Mouse (Mus musculus) heart, embryonic 15.5 days (tissue): Measurements from ENCODE around the gene Gm45837. TPM values are rescaled to one million over a fixed set of nuclear protein-coding genes. Genes with fewer than 3 reads are reported as not detected.

Experiments used
- ATAC-seq: fragments of 200-750 bp; cut with Nextera tagmentation; replicated peaks from 2 replicates; pipeline ENCODE4 v1.8.0; 2017; ENCODE audit warnings: low read depth, moderate TSS enrichment; ENCODE audit not compliant: insufficient number of reproducible peaks, insufficient read depth, low FRiP score
- H3K27ac ChIP-seq: fragments of 300-500 bp; sonication (generic); 2 replicates; pipeline ENCODE4 v1.5.1; 2015; ENCODE audit warnings: mild to moderate bottlenecking, inconsistent platforms
- H3K27me3 ChIP-seq: fragments of 300-500 bp; sonication (generic); 2 replicates; pipeline ENCODE4 v1.6.1; 2015; ENCODE audit warnings: inconsistent platforms
- H3K36me3 ChIP-seq: fragments of 300-500 bp; sonication (generic); 2 replicates; pipeline ENCODE4 v1.6.1; 2015; ENCODE audit warnings: mild to moderate bottlenecking, inconsistent platforms
- H3K4me1 ChIP-seq: fragments of 300-500 bp; sonication (generic); replicated peaks from 2 replicates; pipeline ENCODE4 v1.6.1; 2015; ENCODE audit warnings: inconsistent platforms
- H3K4me2 ChIP-seq: fragments of 300-500 bp; sonication (generic); 2 replicates; pipeline ENCODE4 v1.6.1; 2015; ENCODE audit warnings: inconsistent platforms, mild to moderate bottlenecking, moderate library complexity
- H3K4me3 ChIP-seq: fragments of 300-500 bp; sonication (generic); 2 replicates; pipeline ENCODE4 v1.5.1; 2015; ENCODE audit warnings: mild to moderate bottlenecking, inconsistent platforms
- H3K9ac ChIP-seq: fragments of 300-500 bp; sonication (generic); 2 replicates; pipeline ENCODE4 v1.6.1; 2015; ENCODE audit warnings: mild to moderate bottlenecking, inconsistent platforms
- H3K9me3 ChIP-seq: fragments of 300-500 bp; sonication (generic); replicated peaks from 2 replicates; pipeline ENCODE4 v1.6.1; 2016; ENCODE audit warnings: inconsistent platforms
- WGBS: fragments of 180-500 bp; shearing (Covaris S2); methylation state at CpG from one replicate; pipeline ENCODE4 v1.1.7; 2015; ENCODE audit warnings: mixed read lengths; 5-methylcytosine and 5-hydroxymethylcytosine counted together
- polyA plus RNA-seq: library from polyadenylated mRNA; unstranded; fragments of >200 nt; fragmentation: Nextera tagmentation; extraction: Ambion mirVana; gene quantifications from 2 replicates; pipeline ENCODE4 v1.2.1, GENCODE M21; 2015

The Gm45837 gene
- not detected in 2 replicates for polyA plus RNA-seq

DNA sequence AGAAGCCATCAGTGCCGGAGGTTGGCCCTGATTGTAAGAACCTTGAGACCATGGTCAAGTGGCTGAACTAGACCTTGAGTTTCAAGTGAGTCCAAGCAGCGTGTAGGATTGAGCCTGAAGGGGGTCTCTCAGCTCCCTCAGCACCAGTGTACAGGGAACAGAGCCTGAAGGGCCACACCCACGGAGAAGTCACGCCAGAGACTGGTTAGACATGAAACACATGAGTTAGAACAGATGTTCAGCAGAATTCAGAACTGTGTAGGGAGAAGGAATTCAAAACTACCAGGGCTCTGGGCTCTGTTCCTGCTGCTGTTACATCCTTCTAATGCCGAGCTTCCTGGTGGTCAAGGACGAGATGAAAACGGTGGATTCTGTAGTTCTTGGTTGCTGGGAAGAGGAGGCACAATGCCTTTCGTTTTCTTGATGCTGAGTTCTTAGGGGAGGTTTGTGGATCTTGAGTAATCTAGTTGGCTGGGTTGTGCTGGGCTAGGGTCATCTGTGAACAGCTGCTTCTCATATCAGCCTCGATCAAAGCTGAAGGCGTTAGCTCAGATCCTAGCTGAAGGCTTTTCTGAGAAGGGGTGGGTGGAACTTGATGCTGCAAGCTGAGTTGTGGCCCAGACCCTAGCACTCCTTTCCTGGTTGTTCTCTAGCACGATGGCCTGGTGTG, at the start of gene Gm45837:
Gm45837 (plus strand) TSS at position 620 of the 670 bp plus-strand sequence.
- no peak within 1 kb of the TSS for H3K4me2 ChIP-seq

GRCm38 (mm10) chr7:101361021-101361420, 49.7 kb upstream of the Gm45837 start:
- WGBS, result 79% methylated on average over 4 of the region's 4 CpGs
- ATAC-seq, result no peak
- Histone ChIP-seq H3K4me2 (no peak overlapping the region), H3K27ac (no peak overlapping the region), H3K9ac (no peak overlapping the region), H3K36me3 (no peaks in the 10 kb centered on the region), H3K9me3 (no peaks in the 10 kb centered on the region), H3K27me3 (no peaks in the 10 kb centered on the region), H3K4me3 (no peak overlapping the region), H3K4me1 (peaks cover 17% of the 10 kb centered on the region)

More for the DNA sequence above, at the start of gene Gm45837:
- Histone ChIP-seq H3K4me3 (no peak within 1 kb of the TSS), H3K4me1 (peaks cover 32% of the 10 kb centered on the region), H3K9me3 (no peaks in the 10 kb centered on the region), H3K27me3 (no peaks in the 10 kb centered on the region), H3K36me3 (peaks cover 24% of the 10 kb centered on the region; the same call in 1 of the 2 replicates), H3K9ac (no peak within 1 kb of the TSS), H3K27ac (no peak within 1 kb of the TSS)
- 75% methylated on average over 11 of the region's 11 CpGs for WGBS
- ATAC-seq, result no peak

DNA sequence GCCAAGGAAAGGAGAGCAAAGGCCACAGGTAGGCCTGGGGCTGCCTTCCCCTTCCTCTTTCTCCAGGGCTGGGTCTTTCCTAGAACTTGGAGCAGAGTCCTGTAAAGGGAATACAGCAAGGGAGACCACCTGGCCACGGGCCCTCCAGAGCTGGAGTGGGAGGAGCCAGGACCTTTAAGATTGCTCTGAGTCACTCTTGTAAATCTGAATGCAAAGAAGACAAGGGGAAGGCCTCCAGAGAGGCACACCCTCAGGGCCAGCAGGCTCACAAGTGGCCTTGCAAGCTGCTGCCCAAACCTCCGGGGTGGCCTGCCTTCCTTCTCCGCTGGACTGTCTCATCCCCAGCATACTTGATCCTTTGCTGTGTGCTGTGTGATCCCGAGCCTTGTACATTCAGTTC, 48.9 kb upstream of the Gm45837 start:
- H3K27me3 ChIP-seq, result no peaks in the 10 kb centered on the region
- H3K36me3 ChIP-seq, result no peaks in the 10 kb centered on the region
- no peak overlapping the region for H3K9ac ChIP-seq
- peaks cover 13% of the 10 kb centered on the region for H3K4me1 ChIP-seq
- no peaks in the 10 kb centered on the region for H3K9me3 ChIP-seq
- no peak for ATAC-seq
- H3K4me3 ChIP-seq, result no peak overlapping the region
- no peak overlapping the region for H3K4me2 ChIP-seq
- no peak overlapping the region for H3K27ac ChIP-seq
- WGBS, result 56% methylated on average over 4 of the region's 4 CpGs

DNA sequence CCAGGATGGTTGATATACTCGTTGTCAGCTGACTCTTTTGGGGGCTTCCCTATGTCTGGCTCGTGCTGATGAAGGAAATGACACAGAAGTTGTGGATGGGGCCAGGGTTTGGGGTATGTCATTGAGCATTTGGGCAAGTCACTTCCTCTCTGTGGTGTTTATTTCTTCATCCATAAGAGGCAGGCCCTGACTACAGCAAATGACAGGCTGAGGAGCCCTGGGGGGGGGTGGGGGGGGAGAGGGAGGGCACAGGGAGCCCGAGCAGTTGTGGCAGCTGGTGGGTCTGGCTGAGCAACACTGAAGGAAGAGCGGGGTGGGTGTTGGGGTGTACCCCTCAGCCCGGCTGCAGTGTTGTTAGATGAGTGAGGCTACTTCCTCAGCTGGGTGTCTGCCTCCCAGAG, 47.9 kb upstream of the Gm45837 start:
- Histone ChIP-seq H3K27me3 (no peaks in the 10 kb centered on the region), H3K27ac (no peak overlapping the region), H3K9me3 (no peaks in the 10 kb centered on the region), H3K36me3 (no peaks in the 10 kb centered on the region), H3K4me2 (no peak overlapping the region), H3K4me3 (no peak overlapping the region), H3K4me1 (peaks cover 9% of the 10 kb centered on the region), H3K9ac (no peak overlapping the region)
- ATAC-seq, result no peak
- WGBS, result 68% methylated on average over 5 of the region's 5 CpGs

DNA sequence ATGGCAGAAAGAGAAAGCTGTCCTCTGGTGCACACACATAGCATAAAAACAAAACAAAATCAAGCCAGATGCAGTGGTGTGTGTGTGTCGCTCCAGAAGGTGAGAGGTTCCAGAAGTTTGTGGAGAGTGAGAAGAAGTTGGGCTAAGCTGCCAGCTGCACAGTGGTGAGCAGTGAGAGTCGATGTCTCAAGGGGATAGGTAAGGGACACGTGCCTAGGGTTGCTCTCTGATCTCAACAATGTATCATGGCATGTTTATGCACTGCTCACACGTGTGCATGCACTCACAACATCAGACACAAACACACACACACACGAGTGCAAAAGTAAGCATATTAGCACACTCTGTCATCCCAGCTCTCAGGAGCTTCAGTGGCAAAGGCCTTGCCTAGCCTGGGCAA, 46.8 kb upstream of the Gm45837 start:
- 75% methylated on average over 5 of the region's 5 CpGs for WGBS

DNA sequence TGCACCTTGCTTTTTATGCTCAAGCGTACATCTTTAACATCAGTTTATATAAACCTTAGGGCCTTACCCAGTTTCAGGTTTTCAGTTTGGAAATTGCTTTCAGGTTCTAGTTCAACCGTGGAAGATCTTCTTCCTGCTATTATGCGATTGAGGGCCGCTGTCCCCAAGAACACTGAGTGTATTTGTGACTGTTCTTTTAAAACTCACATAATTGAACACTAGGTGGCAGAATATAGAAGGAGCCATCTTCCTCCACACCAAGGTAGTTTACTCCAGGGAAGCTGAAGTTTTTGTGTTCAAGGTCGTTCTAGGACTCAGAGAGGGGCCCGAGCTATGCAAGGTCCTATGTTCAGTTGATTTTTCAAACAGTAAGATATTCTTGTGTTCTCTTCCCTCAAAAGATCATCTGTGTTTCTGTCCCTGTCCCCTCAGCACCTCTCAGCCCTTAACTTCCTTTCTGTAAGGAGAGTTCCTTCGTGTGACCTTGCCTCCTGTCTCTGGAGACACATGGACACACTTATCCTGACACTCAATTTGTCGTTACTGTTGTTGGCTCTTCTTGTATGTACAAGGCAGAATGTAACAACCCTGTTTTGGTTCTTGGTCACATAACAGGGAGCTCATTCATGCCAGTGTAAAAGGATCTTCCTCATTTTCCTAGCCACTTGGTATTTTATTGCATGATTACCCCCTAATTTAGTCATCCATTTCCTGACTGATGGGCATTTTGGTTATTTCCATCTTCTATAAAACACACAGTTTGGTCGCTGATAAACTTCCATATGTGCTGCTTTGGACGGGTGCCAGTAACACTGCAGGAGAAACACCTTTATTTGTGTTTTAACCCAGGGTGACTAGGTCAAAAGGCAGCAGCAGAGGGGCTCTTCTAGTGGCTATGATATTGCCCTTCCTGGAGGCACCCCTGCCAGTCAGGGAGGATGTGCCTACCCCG, 42.5 kb upstream of the Gm45837 start:
- H3K27me3 ChIP-seq, result 0 out of 2 replicates have a peak, but pooled peaks cover 2% of the 10 kb centered on the region
- peaks cover 5% of the 10 kb centered on the region; the same call in 1 of the 2 replicates for H3K4me1 ChIP-seq
- no peaks in the 10 kb centered on the region for H3K9me3 ChIP-seq
- no peak for ATAC-seq
- H3K4me3 ChIP-seq, result no peak overlapping the region
- H3K27ac ChIP-seq, result no peak overlapping the region
- WGBS, result 55% methylated on average over 11 of the region's 11 CpGs
- H3K36me3 ChIP-seq, result no peaks in the 10 kb centered on the region
- no peak overlapping the region for H3K9ac ChIP-seq
- H3K4me2 ChIP-seq, result no peak overlapping the region

More for the DNA sequence above, 46.8 kb upstream of the Gm45837 start:
- Histone ChIP-seq H3K9ac (no peak overlapping the region), H3K4me2 (no peak overlapping the region), H3K9me3 (no peaks in the 10 kb centered on the region), H3K36me3 (no peaks in the 10 kb centered on the region), H3K27me3 (no peaks in the 10 kb centered on the region), H3K27ac (no peak overlapping the region), H3K4me1 (peaks cover 9% of the 10 kb centered on the region), H3K4me3 (no peak overlapping the region)
- ATAC-seq, result no peak

GRCm38 (mm10) chr7:101369666-101370065, 41.0 kb upstream of the Gm45837 start:
- Histone ChIP-seq H3K9ac (no peak overlapping the region), H3K4me3 (no peak overlapping the region), H3K27ac (no peak overlapping the region), H3K4me2 (no peak overlapping the region), H3K9me3 (no peaks in the 10 kb centered on the region), H3K4me1 (no peaks in the 10 kb centered on the region), H3K36me3 (no peaks in the 10 kb centered on the region), H3K27me3 (0 out of 2 replicates have a peak, but pooled peaks cover 3% of the 10 kb centered on the region)
- no peak for ATAC-seq
- 75% methylated on average over 7 of the region's 7 CpGs for WGBS

- 78% methylated on average over 26 of the region's 26 CpGs for WGBS
- H3K27ac ChIP-seq, result no peak overlapping the region
- no peak overlapping the region for H3K4me3 ChIP-seq
- no peak for ATAC-seq
- 0 out of 2 replicates have a peak, but pooled peaks cover 3% of the 10 kb centered on the region for H3K27me3 ChIP-seq
- H3K9me3 ChIP-seq, result no peaks in the 10 kb centered on the region
- H3K4me1 ChIP-seq, result peaks cover 8% of the 10 kb centered on the region
- H3K4me2 ChIP-seq, result no peak overlapping the region
- H3K9ac ChIP-seq, result no peak overlapping the region
- H3K36me3 ChIP-seq, result no peaks in the 10 kb centered on the region
These were observed 37.6 kb upstream of the Gm45837 start for GRCm38 (mm10) chr7:101373082-101373481.

DNA sequence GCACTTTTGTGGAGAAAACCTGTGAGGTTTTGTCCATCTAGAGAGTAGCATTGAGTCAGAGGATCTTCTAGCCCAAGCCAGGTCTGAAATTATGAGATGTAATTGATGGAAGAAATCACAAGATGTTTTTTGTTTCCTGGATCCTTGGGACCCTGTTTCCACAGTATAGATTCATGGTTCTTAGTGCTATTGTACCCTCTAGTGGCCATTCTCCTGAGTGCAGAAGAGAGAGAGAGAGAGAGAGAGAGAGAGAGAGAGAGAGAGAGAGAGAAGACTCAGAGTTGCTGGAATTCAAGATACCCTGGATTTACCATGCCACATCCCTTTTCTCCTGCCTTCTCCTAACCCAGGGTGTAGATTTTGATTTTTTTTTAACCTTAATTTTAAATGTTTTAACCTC, 36.5 kb upstream of the Gm45837 start:
- ATAC-seq, result no peak
- Histone ChIP-seq H3K4me2 (no peak overlapping the region), H3K27ac (no peak overlapping the region), H3K4me3 (no peak overlapping the region), H3K27me3 (0 out of 2 replicates have a peak, but pooled peaks cover 3% of the 10 kb centered on the region), H3K9ac (no peak overlapping the region), H3K9me3 (no peaks in the 10 kb centered on the region), H3K36me3 (no peaks in the 10 kb centered on the region), H3K4me1 (peaks cover 18% of the 10 kb centered on the region)

GRCm38 (mm10) chr7:101376701-101377340, 33.9 kb upstream of the Gm45837 start:
- H3K4me1 ChIP-seq, result peaks cover 26% of the 10 kb centered on the region
- 78% methylated on average over 10 of the region's 10 CpGs for WGBS
- H3K9me3 ChIP-seq, result no peaks in the 10 kb centered on the region
- H3K4me2 ChIP-seq, result no peak overlapping the region
- peak overlapping the region; percentile 79; the same call in 1 of the 2 replicates for H3K27ac ChIP-seq
- no peak overlapping the region for H3K4me3 ChIP-seq
- no peaks in the 10 kb centered on the region for H3K36me3 ChIP-seq
- ATAC-seq, result no peak
- no peak overlapping the region for H3K9ac ChIP-seq
- 0 out of 2 replicates have a peak, but pooled peaks cover 3% of the 10 kb centered on the region for H3K27me3 ChIP-seq

GRCm38 (mm10) chr7:101377741-101378262, 32.9 kb upstream of the Gm45837 start:
- Histone ChIP-seq H3K36me3 (no peaks in the 10 kb centered on the region), H3K4me2 (peak overlapping the region; percentile 61), H3K4me1 (peaks cover 26% of the 10 kb centered on the region), H3K9ac (0 out of 2 replicates have a peak overlapping the region, but pooled peaks have one; percentile 8), H3K27ac (peak overlapping the region; percentile 79), H3K4me3 (peak overlapping the region; percentile 38), H3K9me3 (no peaks in the 10 kb centered on the region), H3K27me3 (0 out of 2 replicates have a peak, but pooled peaks cover 3% of the 10 kb centered on the region)
- peak; percentile 81 for ATAC-seq
- WGBS, result 30% methylated on average over 7 of the region's 7 CpGs
